Mouse (Mus musculus) ES-Bruce4 (cell line): ENCODE data around the gene Chchd3. TPM values are rescaled to one million over a fixed set of nuclear protein-coding genes. Genes with fewer than 3 reads are reported as not detected.

Experiments
- H3K27ac ChIP-seq: 2 replicates; pipeline ENCODE4 v1.5.1; 2012; ENCODE audit warnings: low read length, inconsistent platforms; ENCODE audit not compliant: insufficient read depth
- H3K27me3 ChIP-seq: 2 replicates; pipeline ENCODE4 v1.6.1; 2012; ENCODE audit warnings: mild to moderate bottlenecking, low read length, inconsistent platforms; ENCODE audit not compliant: control insufficient read depth, poor library complexity, insufficient read depth, severe bottlenecking
- H3K36me3 ChIP-seq: 2 replicates; pipeline ENCODE4 v1.6.1; 2012; ENCODE audit warnings: inconsistent platforms, mild to moderate bottlenecking, low read length, moderate library complexity; ENCODE audit not compliant: control insufficient read depth, poor library complexity, insufficient read depth, severe bottlenecking
- H3K4me1 ChIP-seq: one replicate; pipeline ENCODE4 v1.8.1; 2011; ENCODE audit warnings: low read length; ENCODE audit not compliant: control insufficient read depth, insufficient read depth
- H3K4me3 ChIP-seq: 2 replicates; pipeline ENCODE4 v1.5.1; 2011; ENCODE audit warnings: low read depth, mild to moderate bottlenecking, low read length
- H3K9ac ChIP-seq: 2 replicates; pipeline ENCODE4 v1.6.1; 2012; ENCODE audit warnings: low read depth, mild to moderate bottlenecking, inconsistent platforms; ENCODE audit not compliant: poor library complexity, severe bottlenecking
- H3K9me3 ChIP-seq: replicated peaks from 2 replicates; pipeline ENCODE4 v1.6.1; 2012; ENCODE audit warnings: mild to moderate bottlenecking, low read length, inconsistent platforms; ENCODE audit not compliant: control insufficient read depth, poor library complexity, insufficient read depth, severe bottlenecking
- CTCF ChIP-seq: IDR thresholded peaks from one replicate; pipeline ENCODE4 v1.8.1; 2011; ENCODE audit warnings: low read depth, low read length
- EP300 ChIP-seq: IDR thresholded peaks from 2 replicates; pipeline ENCODE4 v1.6.1; 2011; ENCODE audit warnings: low read depth, low read length; ENCODE audit not compliant: insufficient read depth
- POLR2A ChIP-seq: IDR thresholded peaks from one replicate; pipeline ENCODE4 v1.8.1; 2011; ENCODE audit warnings: low read length; ENCODE audit not compliant: insufficient read depth
- polyA plus RNA-seq: library from polyadenylated mRNA; stranded (reverse); fragments of >200 nt; gene quantifications from 2 replicates; pipeline ENCODE4 v1.2.4, GENCODE M21; 2011; ENCODE audit warnings: low read depth; ENCODE audit not compliant: missing spikeins, insufficient read depth, insufficient read length

The Chchd3 gene
- polyA plus RNA-seq, 1 experiment = 82.9 TPM

- TF ChIP-seq POLR2A (no peak), CTCF (no peak), EP300 (no peak)
- no peak overlapping the region for H3K9ac ChIP-seq
- H3K9me3 ChIP-seq = no peaks in the 10 kb centered on the region
- H3K36me3 ChIP-seq = no peaks in the 10 kb centered on the region
- no peaks in the 10 kb centered on the region for H3K27me3 ChIP-seq
- no peaks in the 10 kb centered on the region for H3K4me1 ChIP-seq
- no peak overlapping the region for H3K4me3 ChIP-seq
- H3K27ac ChIP-seq = no peak overlapping the region
Measured at GRCm38 (mm10) chr6:33001271-33001670, 58.8 kb downstream of the Chchd3 start.

- TF ChIP-seq POLR2A (no peak), CTCF (no peak), EP300 (no peak)
- H3K4me3 ChIP-seq = no peak overlapping the region
- H3K4me1 ChIP-seq = no peaks in the 10 kb centered on the region
- H3K9me3 ChIP-seq = no peaks in the 10 kb centered on the region
- no peak overlapping the region for H3K9ac ChIP-seq
- H3K36me3 ChIP-seq = no peaks in the 10 kb centered on the region
- no peak overlapping the region for H3K27ac ChIP-seq
- H3K27me3 ChIP-seq = no peaks in the 10 kb centered on the region
Measured at GRCm38 (mm10) chr6:32996597-32996996, 63.5 kb downstream of the Chchd3 start.

- Histone ChIP-seq H3K27me3 (no peaks in the 10 kb centered on the region), H3K9ac (no peak overlapping the region), H3K36me3 (no peaks in the 10 kb centered on the region), H3K4me3 (no peak overlapping the region), H3K9me3 (no peaks in the 10 kb centered on the region), H3K4me1 (no peaks in the 10 kb centered on the region), H3K27ac (no peak overlapping the region)
- TF ChIP-seq EP300 (no peak), CTCF (no peak), POLR2A (no peak)
Measured at GRCm38 (mm10) chr6:32993847-32994246, 66.2 kb downstream of the Chchd3 start.

- Histone ChIP-seq H3K36me3 (no peaks in the 10 kb centered on the region), H3K9me3 (no peaks in the 10 kb centered on the region), H3K27ac (no peak overlapping the region), H3K27me3 (no peaks in the 10 kb centered on the region), H3K4me1 (no peaks in the 10 kb centered on the region), H3K4me3 (no peak overlapping the region), H3K9ac (no peak overlapping the region)
- no peak for TF ChIP-seq CTCF
- TF ChIP-seq POLR2A = no peak
- TF ChIP-seq EP300 = no peak
Measured at GRCm38 (mm10) chr6:32990061-32990633, 69.9 kb downstream of the Chchd3 start.

- Histone ChIP-seq H3K27me3 (no peaks in the 10 kb centered on the region), H3K9ac (no peak overlapping the region), H3K27ac (no peak overlapping the region), H3K4me3 (no peak overlapping the region), H3K36me3 (no peaks in the 10 kb centered on the region), H3K4me1 (no peaks in the 10 kb centered on the region), H3K9me3 (no peaks in the 10 kb centered on the region)
- no peak for TF ChIP-seq CTCF
- no peak for TF ChIP-seq EP300
- no peak for TF ChIP-seq POLR2A
Measured at GRCm38 (mm10) chr6:32988561-32988960, 71.5 kb downstream of the Chchd3 start.

GRCm38 (mm10) chr6:32983876-32984275, 76.2 kb downstream of the Chchd3 start:
- Histone ChIP-seq H3K36me3 (no peaks in the 10 kb centered on the region), H3K9ac (no peak overlapping the region), H3K9me3 (no peaks in the 10 kb centered on the region), H3K27me3 (no peaks in the 10 kb centered on the region), H3K4me3 (no peak overlapping the region), H3K27ac (no peak overlapping the region), H3K4me1 (no peaks in the 10 kb centered on the region)
- no peak for TF ChIP-seq EP300
- TF ChIP-seq POLR2A = no peak
- TF ChIP-seq CTCF = no peak
